12 mouse cellular contexts compared by ENCODE assay signal in genomic region chr4:125644581-125645568, GRCm38 (mm10).
DNase-seq lines count a peak whose midpoint lies in the region; TF ChIP-seq lines count a peak whose summit lies in the region.
"Had no signal": no experiment of that assay in that cellular context is flagged by ENCODE, and none has a peak within 500 bp of the region (broad histone marks: within the 10 kb centered on the region; RNA-seq: fewer than 3 reads in every experiment).

No protein-coding gene starts in this region.

- no peaks in the 10 kb centered on the region for H3K27me3 ChIP-seq in kidney, adult 2 months (replicated peaks; ENCODE audit: control insufficient read depth, insufficient read depth, low read length)
- H3K27me3 ChIP-seq: Patski had no signal

- WGBS in kidney, adult 2 months = 76% methylated on average over 23 of the region's 23 CpGs

- no peaks in the 10 kb centered on the region for H3K36me3 ChIP-seq in kidney, adult 2 months (ENCODE audit: control insufficient read depth, insufficient read depth, low read length)
- H3K36me3 ChIP-seq: embryonic facial prominence, embryonic 13.5 days had no signal

- peak; percentile 58 to 66 for DNase-seq in cerebellum, postnatal 10 days
- DNase-seq in cerebellum, postnatal 25 days = no peak
- DNase-seq in right cerebral cortex, adult 2 months (ENCODE audit: low spot score in 2 of 2) = peak; percentile 36 to 39
- DNase-seq in right cerebral cortex, postnatal 25 days = no peak
- DNase-seq in left cerebral cortex, adult 8-10 months (ENCODE audit: low spot score in 2 of 2) = peak; percentile 53 to 74
- DNase-seq in kidney, adult 2 months = no peak
- DNase-seq in kidney, postnatal 10 days = no peak
- no peak for DNase-seq in gastrocnemius, postnatal 10 days
- DNase-seq: heart, adult 2 months; liver had no signal

- no peak for TF ChIP-seq CTCF in kidney, adult 2 months (conservative IDR thresholded peaks at IDR 0.05; ENCODE audit: insufficient read depth, insufficient read length, low read depth, low read length)

- no peak overlapping the region for H3K4me3 ChIP-seq in kidney, adult 2 months (ENCODE audit: insufficient read depth, low read depth, low read length)
- H3K4me3 ChIP-seq: embryonic facial prominence, embryonic 13.5 days; heart, adult 2 months had no signal

- no peak for TF ChIP-seq POLR2A in kidney, adult 2 months (IDR thresholded peaks at IDR 0.05; ENCODE audit: low read depth, low read length)

- H3K27ac ChIP-seq in kidney, adult 2 months (ENCODE audit: insufficient read depth, low read depth, low read length) = no peak overlapping the region
- H3K27ac ChIP-seq: embryonic facial prominence, embryonic 13.5 days; heart, adult 2 months had no signal

- no peaks in the 10 kb centered on the region for H3K4me1 ChIP-seq in kidney, adult 2 months (ENCODE audit: control insufficient read depth, insufficient read depth, low read length)

Comparison
In these comparisons a context has a peak if more than half of its experiments do, and no peak if none do; other contexts are left out.
1. DNase-seq: peak in cerebellum, postnatal 10 days (2 of 2), right cerebral cortex, adult 2 months (2 of 2) and left cerebral cortex, adult 8-10 months (2 of 2); none in cerebellum, postnatal 25 days (0 of 2), right cerebral cortex, postnatal 25 days (single experiment), kidney, adult 2 months (single experiment), kidney, postnatal 10 days (single experiment) and gastrocnemius, postnatal 10 days (single experiment).